Mouse (Mus musculus): ENCODE measurements around the gene Twf2. TPM values are rescaled to one million over a fixed set of nuclear protein-coding genes. Genes with fewer than 3 reads are reported as not detected.

Twf2 gene
- polyA plus RNA-seq, 1 experiment from 2014 or later: 45.5 TPM

GRCm38 (mm10) chr9:106193930-106194807 is 8.7 kb upstream of the Twf2 start:
- Histone ChIP-seq H3K4me3 (ENCODE audit: control insufficient read depth in 1 of 2, insufficient read depth in 1 of 2, low read depth in 1 of 2, low read length in 2 of 2) (no peak overlapping the region), H3K27ac (replicated peaks in 1 of 2; ENCODE audit: control insufficient read depth in 1 of 2, insufficient read depth in 1 of 2, low read depth in 2 of 2, low read length in 2 of 2) (no peak overlapping the region), H3K4me2 (ENCODE audit: low read length) (no peak overlapping the region), H3K36me3 (ENCODE audit: control insufficient read depth, insufficient read depth, low read length) (peaks cover 73% of the 10 kb centered on the region), H3K4me1 (ENCODE audit: control insufficient read depth in 2 of 2, insufficient read depth in 2 of 2, low read length in 2 of 2) (peaks cover 3 to 5% of the 10 kb centered on the region in 2 experiments; a peak in 2 of 4 replicates), H3K9ac (ENCODE audit: low read length) (no peak overlapping the region), H3K9me3 (ENCODE audit: control insufficient read depth, low read length) (no peaks in the 10 kb centered on the region), H3K27me3 (ENCODE audit: control insufficient read depth, insufficient read depth, low read length) (no peaks in the 10 kb centered on the region)
- ATAC-seq (ENCODE audit: insufficient number of reproducible peaks, insufficient read depth, low FRiP score, low read depth): no peak
- 87% methylated on average over 8 of the region's 8 CpGs for WGBS

GRCm38 (mm10) chr9:106195693-106196092 is 7.2 kb upstream of the Twf2 start:
- H3K9me3 ChIP-seq (ENCODE audit: control insufficient read depth, low read length): no peaks in the 10 kb centered on the region
- WGBS: 89% methylated on average over 8 of the region's 8 CpGs
- H3K4me2 ChIP-seq (ENCODE audit: low read length): no peak overlapping the region
- no peak overlapping the region for H3K27ac ChIP-seq (replicated peaks in 1 of 2; ENCODE audit: control insufficient read depth in 1 of 2, insufficient read depth in 1 of 2, low read depth in 2 of 2, low read length in 2 of 2)
- ATAC-seq (ENCODE audit: insufficient number of reproducible peaks, insufficient read depth, low FRiP score, low read depth): no peak
- no peak overlapping the region for H3K4me3 ChIP-seq (ENCODE audit: control insufficient read depth in 1 of 2, insufficient read depth in 1 of 2, low read depth in 1 of 2, low read length in 2 of 2)
- no peaks in the 10 kb centered on the region for H3K27me3 ChIP-seq (ENCODE audit: control insufficient read depth, insufficient read depth, low read length)
- no peak overlapping the region for H3K9ac ChIP-seq (ENCODE audit: low read length)
- peaks cover 58% of the 10 kb centered on the region for H3K36me3 ChIP-seq (ENCODE audit: control insufficient read depth, insufficient read depth, low read length)
- H3K4me1 ChIP-seq (ENCODE audit: control insufficient read depth in 2 of 2, insufficient read depth in 2 of 2, low read length in 2 of 2): peaks cover 8 to 10% of the 10 kb centered on the region in 2 experiments

GRCm38 (mm10) chr9:106197081-106197713 is 5.7 kb upstream of the Twf2 start:
- Histone ChIP-seq H3K9ac (ENCODE audit: low read length) (no peak overlapping the region), H3K4me2 (ENCODE audit: low read length) (no peak overlapping the region)
- no peak for ATAC-seq (ENCODE audit: insufficient number of reproducible peaks, insufficient read depth, low FRiP score, low read depth)

GRCm38 (mm10) chr9:106197732-106198131 is 5.2 kb upstream of the Twf2 start:
- no peak overlapping the region for H3K27ac ChIP-seq (replicated peaks in 1 of 2; ENCODE audit: control insufficient read depth in 1 of 2, insufficient read depth in 1 of 2, low read depth in 2 of 2, low read length in 2 of 2)
- no peak for ATAC-seq (ENCODE audit: insufficient number of reproducible peaks, insufficient read depth, low FRiP score, low read depth)
- peaks cover 8 to 14% of the 10 kb centered on the region in 2 experiments for H3K4me1 ChIP-seq (ENCODE audit: control insufficient read depth in 2 of 2, insufficient read depth in 2 of 2, low read length in 2 of 2)
- no peaks in the 10 kb centered on the region for H3K9me3 ChIP-seq (ENCODE audit: control insufficient read depth, low read length)
- 93% methylated on average over 9 of the region's 9 CpGs for WGBS
- H3K9ac ChIP-seq (ENCODE audit: low read length): no peak overlapping the region
- H3K27me3 ChIP-seq (ENCODE audit: control insufficient read depth, insufficient read depth, low read length): no peaks in the 10 kb centered on the region
- H3K4me2 ChIP-seq (ENCODE audit: low read length): no peak overlapping the region
- no peak overlapping the region for H3K4me3 ChIP-seq (ENCODE audit: control insufficient read depth in 1 of 2, insufficient read depth in 1 of 2, low read depth in 1 of 2, low read length in 2 of 2)
- H3K36me3 ChIP-seq (ENCODE audit: control insufficient read depth, insufficient read depth, low read length): peaks cover 38% of the 10 kb centered on the region

More at GRCm38 (mm10) chr9:106197081-106197713, 5.7 kb upstream of the Twf2 start:
- Histone ChIP-seq H3K27me3 (ENCODE audit: control insufficient read depth, insufficient read depth, low read length) (no peaks in the 10 kb centered on the region), H3K27ac (replicated peaks in 1 of 2; ENCODE audit: control insufficient read depth in 1 of 2, insufficient read depth in 1 of 2, low read depth in 2 of 2, low read length in 2 of 2) (no peak overlapping the region), H3K9me3 (ENCODE audit: control insufficient read depth, low read length) (no peaks in the 10 kb centered on the region), H3K4me1 (ENCODE audit: control insufficient read depth in 2 of 2, insufficient read depth in 2 of 2, low read length in 2 of 2) (peaks cover 8 to 11% of the 10 kb centered on the region in 2 experiments), H3K36me3 (ENCODE audit: control insufficient read depth, insufficient read depth, low read length) (peaks cover 43% of the 10 kb centered on the region), H3K4me3 (ENCODE audit: control insufficient read depth in 1 of 2, insufficient read depth in 1 of 2, low read depth in 1 of 2, low read length in 2 of 2) (no peak overlapping the region)
- WGBS: 95% methylated on average over 3 of the region's 3 CpGs

- Histone ChIP-seq H3K4me3 (ENCODE audit: control insufficient read depth in 1 of 2, insufficient read depth in 1 of 2, low read depth in 1 of 2, low read length in 2 of 2) (peak overlapping the region; percentile 60 to 78), H3K9ac (ENCODE audit: low read length) (peak overlapping the region; percentile 70), H3K27me3 (ENCODE audit: control insufficient read depth, insufficient read depth, low read length) (no peaks in the 10 kb centered on the region), H3K9me3 (ENCODE audit: control insufficient read depth, low read length) (no peaks in the 10 kb centered on the region), H3K4me1 (ENCODE audit: control insufficient read depth in 2 of 2, insufficient read depth in 2 of 2, low read length in 2 of 2) (peaks cover 12 to 21% of the 10 kb centered on the region in 2 experiments), H3K27ac (replicated peaks in 1 of 2; ENCODE audit: control insufficient read depth in 1 of 2, insufficient read depth in 1 of 2, low read depth in 2 of 2, low read length in 2 of 2) (peak overlapping the region; percentile 31 to 48; a peak in 3 of 4 replicates), H3K4me2 (ENCODE audit: low read length) (peak overlapping the region; percentile 64), H3K36me3 (ENCODE audit: control insufficient read depth, insufficient read depth, low read length) (peaks cover 27% of the 10 kb centered on the region)
- peak; percentile 65 for ATAC-seq (ENCODE audit: insufficient number of reproducible peaks, insufficient read depth, low FRiP score, low read depth)
- under 1% methylated on average over 40 of the region's 51 CpGs for WGBS
These were observed 3.9 kb upstream of the Twf2 start for GRCm38 (mm10) chr9:106198962-106199458.

- Histone ChIP-seq H3K9ac (ENCODE audit: low read length) (peak within 1 kb of the TSS; percentile 70), H3K4me1 (ENCODE audit: control insufficient read depth in 2 of 2, insufficient read depth in 2 of 2, low read length in 2 of 2) (peaks cover 17 to 27% of the 10 kb centered on the region in 2 experiments), H3K4me3 (ENCODE audit: control insufficient read depth in 1 of 2, insufficient read depth in 1 of 2, low read depth in 1 of 2, low read length in 2 of 2) (peak within 1 kb of the TSS; percentile 60 to 78), H3K36me3 (ENCODE audit: control insufficient read depth, insufficient read depth, low read length) (peaks cover 22% of the 10 kb centered on the region), H3K4me2 (ENCODE audit: low read length) (peak within 1 kb of the TSS; percentile 64), H3K9me3 (ENCODE audit: control insufficient read depth, low read length) (no peaks in the 10 kb centered on the region), H3K27ac (replicated peaks in 1 of 2; ENCODE audit: control insufficient read depth in 1 of 2, insufficient read depth in 1 of 2, low read depth in 2 of 2, low read length in 2 of 2) (peak within 1 kb of the TSS; percentile 31 to 48; a peak in 3 of 4 replicates), H3K27me3 (ENCODE audit: control insufficient read depth, insufficient read depth, low read length) (no peaks in the 10 kb centered on the region)
- WGBS: 42% methylated on average over 18 of the region's 18 CpGs
- no peak for ATAC-seq (ENCODE audit: insufficient number of reproducible peaks, insufficient read depth, low FRiP score, low read depth)
These were observed 3.2 kb upstream of the Twf2 start, which contains the start of gene Ppm1m for GRCm38 (mm10) chr9:106199535-106200272. Gene Ppm1m, minus strand, starts transcription at chr9:106199746.

- H3K36me3 ChIP-seq (ENCODE audit: control insufficient read depth, insufficient read depth, low read length): peaks cover 4% of the 10 kb centered on the region; the same call in 1 of the 2 replicates
- H3K9me3 ChIP-seq (ENCODE audit: control insufficient read depth, low read length): no peaks in the 10 kb centered on the region
- 85% methylated on average over 3 of the region's 3 CpGs for WGBS
- no peak overlapping the region for H3K4me3 ChIP-seq (ENCODE audit: control insufficient read depth in 1 of 2, insufficient read depth in 1 of 2, low read depth in 1 of 2, low read length in 2 of 2)
- no peaks in the 10 kb centered on the region for H3K27me3 ChIP-seq (ENCODE audit: control insufficient read depth, insufficient read depth, low read length)
- H3K4me2 ChIP-seq (ENCODE audit: low read length): peak overlapping the region; percentile 68
- no peak overlapping the region for H3K9ac ChIP-seq (ENCODE audit: low read length)
- H3K27ac ChIP-seq (replicated peaks in 1 of 2; ENCODE audit: control insufficient read depth in 1 of 2, insufficient read depth in 1 of 2, low read depth in 2 of 2, low read length in 2 of 2): no peak overlapping the region
- ATAC-seq (ENCODE audit: insufficient number of reproducible peaks, insufficient read depth, low FRiP score, low read depth): no peak
- H3K4me1 ChIP-seq (ENCODE audit: control insufficient read depth in 2 of 2, insufficient read depth in 2 of 2, low read length in 2 of 2): peaks cover 29 to 44% of the 10 kb centered on the region in 2 experiments
These were observed 1.0 kb upstream of the Twf2 start for GRCm38 (mm10) chr9:106201895-106202294.

Measured in heart, embryonic 14.5 days (tissue).